Mouse (Mus musculus) fat pad, adult 2 months (tissue): ENCODE data around the gene Alcam.

Experiments
- DNase-seq: peaks from one replicate; pipeline ENCODE4 v3.0.0-alpha.2; 2011; ENCODE audit warnings: low read depth, low spot score; ENCODE audit errors: extremely low read depth

Gene Alcam

GRCm38 (mm10) chr16:52292440-52293048 lies 161.3 kb downstream of the Alcam start:
- DNase-seq: no peak

GRCm38 (mm10) chr16:52280186-52280585 lies 173.7 kb downstream of the Alcam start:
- DNase-seq: no peak

- DNase-seq: peak; percentile 65
These were observed 188.8 kb downstream of the Alcam start for GRCm38 (mm10) chr16:52265066-52265465.

- DNase-seq: no peak
These were observed 190.1 kb downstream of the Alcam start for GRCm38 (mm10) chr16:52263751-52264150.

GRCm38 (mm10) chr16:52262582-52262981 lies 191.3 kb downstream of the Alcam start:
- DNase-seq: no peak

GRCm38 (mm10) chr16:52261755-52262154 lies 192.1 kb downstream of the Alcam start:
- no peak for DNase-seq

GRCm38 (mm10) chr16:52250935-52251334 lies 202.9 kb downstream of the Alcam start:
- DNase-seq: no peak

GRCm38 (mm10) chr16:52250196-52250595 lies 203.7 kb downstream of the Alcam start:
- DNase-seq: no peak

- no peak for DNase-seq
These were observed 210.4 kb downstream of the Alcam start for GRCm38 (mm10) chr16:52243421-52243973.

GRCm38 (mm10) chr16:52242144-52242543 lies 211.7 kb downstream of the Alcam start:
- DNase-seq: no peak

GRCm38 (mm10) chr16:52229930-52230329 lies 223.9 kb downstream of the Alcam start:
- DNase-seq: no peak

GRCm38 (mm10) chr16:52229446-52229845 lies 224.4 kb downstream of the Alcam start:
- no peak for DNase-seq

GRCm38 (mm10) chr16:52222896-52223295 lies 231.0 kb downstream of the Alcam start:
- no peak for DNase-seq

- no peak for DNase-seq
These were observed 234.8 kb downstream of the Alcam start for GRCm38 (mm10) chr16:52219069-52219468.

GRCm38 (mm10) chr16:52210844-52211606 lies 242.8 kb downstream of the Alcam start:
- DNase-seq: no peak

- no peak for DNase-seq
These were observed 253.8 kb downstream of the Alcam start for GRCm38 (mm10) chr16:52200107-52200506.
